8 mouse cellular contexts compared by ENCODE assay signal in the genomic region with DNA sequence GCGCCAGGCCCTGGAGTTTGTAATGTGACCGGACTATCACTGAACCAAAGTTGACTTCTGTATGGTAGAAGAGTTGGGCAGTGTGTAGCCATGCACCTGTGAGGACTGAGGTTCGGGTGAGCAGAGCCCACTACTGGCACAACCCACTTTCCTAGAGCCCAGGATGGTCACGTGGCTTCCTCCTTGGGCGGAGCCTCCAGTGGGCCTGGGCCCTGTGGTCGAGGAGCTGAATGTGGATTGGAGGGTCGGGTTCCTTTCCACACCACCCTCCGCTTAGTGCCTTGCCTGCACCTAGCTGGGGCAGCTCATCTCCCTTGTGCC. TPM values are rescaled to one million over a fixed set of nuclear protein-coding genes. Genes with fewer than 3 reads are reported as not detected.
DNase-seq lines count a peak whose midpoint lies in the region; ATAC-seq and TF ChIP-seq lines count a peak whose summit lies in the region.

No protein-coding gene starts in this region.

- peak; percentile 89 for DNase-seq in CD4-positive helper T cell, adult 2 months (ENCODE audit: low read depth, low spot score)
- DNase-seq in brain, embryonic 18.5 days (ENCODE audit: low read depth, low spot score) = peak; percentile 75
- peak; percentile 91 for DNase-seq in kidney, postnatal 10 days
- peak; percentile 83 for DNase-seq in liver, embryonic 11.5 days (ENCODE audit: low spot score)
- DNase-seq in spleen, postnatal 4 days (ENCODE audit: low spot score in 2 of 2) = peak; percentile 76 to 86

- peak overlapping the region; percentile 11 for H3ac ChIP-seq in myocyte (ENCODE audit: control insufficient read depth, insufficient read length)

- ATAC-seq in erythroid progenitor cell, adult 5-6 weeks (replicated peaks; ENCODE audit: low FRiP score, poor library complexity, severe bottlenecking) = peak; percentile 55
- peak; percentile 72 for ATAC-seq in heart, embryonic 14.5 days (ENCODE audit: insufficient number of reproducible peaks, insufficient read depth, low FRiP score, low read depth)
- peak; percentile 81 for ATAC-seq in liver, embryonic 11.5 days (replicated peaks; ENCODE audit: low FRiP score)

- no peaks in the 10 kb centered on the region for H3K79me2 ChIP-seq in myocyte (ENCODE audit: control insufficient read depth, insufficient read depth)

- H3K27me3 ChIP-seq in heart, embryonic 14.5 days (ENCODE audit: control insufficient read depth, insufficient read depth, low read length) = no peaks in the 10 kb centered on the region
- no peaks in the 10 kb centered on the region for H3K27me3 ChIP-seq in liver, embryonic 11.5 days (replicated peaks; ENCODE audit: control insufficient read depth, insufficient read depth, low read length)
- no peaks in the 10 kb centered on the region for H3K27me3 ChIP-seq in myocyte (ENCODE audit: control insufficient read depth, insufficient read depth, insufficient read length)

- TF ChIP-seq POLR2A in myocyte (IDR thresholded peaks at IDR 0.05; ENCODE audit: insufficient read length, low read depth) = peak; percentile 77

- peaks cover 12 to 20% of the 10 kb centered on the region in 2 experiments for H3K4me1 ChIP-seq in heart, embryonic 14.5 days (ENCODE audit: control insufficient read depth in 2 of 2, insufficient read depth in 2 of 2, low read length in 2 of 2)
- peaks cover 24% of the 10 kb centered on the region for H3K4me1 ChIP-seq in liver, embryonic 11.5 days (replicated peaks; ENCODE audit: control insufficient read depth, insufficient read depth, low read length)

- H3K4me2 ChIP-seq in heart, embryonic 14.5 days (ENCODE audit: low read length) = peak overlapping the region; percentile 98
- peak overlapping the region; percentile 98 for H3K4me2 ChIP-seq in liver, embryonic 11.5 days
- H3K4me2 ChIP-seq in myocyte (ENCODE audit: low read depth) = peak overlapping the region; percentile 98

- H3K36me3 ChIP-seq in heart, embryonic 14.5 days (ENCODE audit: control insufficient read depth, insufficient read depth, low read length) = peaks cover 49% of the 10 kb centered on the region
- H3K36me3 ChIP-seq in liver, embryonic 11.5 days (ENCODE audit: control insufficient read depth, insufficient read depth, low read length) = peaks cover 32% of the 10 kb centered on the region
- peaks cover 9% of the 10 kb centered on the region for H3K36me3 ChIP-seq in myocyte (ENCODE audit: control insufficient read depth, insufficient read depth)

- H3K27ac ChIP-seq in heart, embryonic 14.5 days (replicated peaks in 1 of 2; ENCODE audit: control insufficient read depth in 1 of 2, insufficient read depth in 1 of 2, low read depth in 2 of 2, low read length in 2 of 2) = peak overlapping the region; percentile 96 to 99
- H3K27ac ChIP-seq in liver, embryonic 11.5 days (ENCODE audit: low read depth, low read length) = peak overlapping the region; percentile 97

- H3K9me3 ChIP-seq in heart, embryonic 14.5 days (ENCODE audit: control insufficient read depth, low read length) = no peaks in the 10 kb centered on the region
- H3K9me3 ChIP-seq in liver, embryonic 11.5 days (ENCODE audit: control insufficient read depth, low read length) = no peaks in the 10 kb centered on the region

- WGBS in heart, embryonic 14.5 days = under 1% methylated on average over 8 of the region's 8 CpGs
- 0% methylated on average over 8 of the region's 8 CpGs for WGBS in liver, embryonic 11.5 days

- peak overlapping the region; percentile 91 for H3K9ac ChIP-seq in heart, embryonic 14.5 days (ENCODE audit: low read length)
- peak overlapping the region; percentile 92 for H3K9ac ChIP-seq in liver, embryonic 11.5 days (ENCODE audit: low read depth, low read length)

- H3K4me3 ChIP-seq in heart, embryonic 14.5 days (ENCODE audit: control insufficient read depth in 1 of 2, insufficient read depth in 1 of 2, low read depth in 1 of 2, low read length in 2 of 2) = peak overlapping the region; percentile 58 to 64
- H3K4me3 ChIP-seq in liver, embryonic 11.5 days (ENCODE audit: low read depth, low read length) = peak overlapping the region; percentile 76
- peak overlapping the region; percentile 38 for H3K4me3 ChIP-seq in myocyte

TF ChIP-seq in myocyte, 11 proteins besides CTCF, POLR2A, EP300 and RAD21:
- TF ChIP-seq MYOG (IDR thresholded peaks at IDR 0.05; ENCODE audit: control insufficient read depth in 1 of 3, insufficient read depth in 1 of 3, insufficient read length in 2 of 3, low read depth in 2 of 3) = peak in 1 of 3 experiments; percentile 37
- TF ChIP-seq TCF12 (IDR thresholded peaks at IDR 0.05; ENCODE audit: insufficient read depth, poor library complexity, severe bottlenecking) = no peak
- peak; percentile 93 for TF ChIP-seq POLR2AphosphoS2 (IDR thresholded peaks at IDR 0.05; ENCODE audit: insufficient read length, low read depth)
- TF ChIP-seq SRF (IDR thresholded peaks at IDR 0.05; ENCODE audit: control insufficient read depth, insufficient read length, low read depth) = no peak
- TF ChIP-seq E2F4 (IDR thresholded peaks at IDR 0.05; ENCODE audit: insufficient read depth) = no peak
- TF ChIP-seq TCF3 (IDR thresholded peaks at IDR 0.05; ENCODE audit: insufficient read length, low read depth) = no peak
- no peak for TF ChIP-seq CEBPB (IDR thresholded peaks at IDR 0.05; ENCODE audit: insufficient read depth, poor library complexity, severe bottlenecking)
- TF ChIP-seq USF1 (IDR thresholded peaks at IDR 0.05; ENCODE audit: low read depth) = peak; percentile 94
- TF ChIP-seq MAX (IDR thresholded peaks at IDR 0.05; ENCODE audit: low read depth) = no peak
- TF ChIP-seq REST (IDR thresholded peaks at IDR 0.05; ENCODE audit: insufficient read depth, insufficient read length) = no peak
- peak in 1 of 3 experiments; percentile 38 for TF ChIP-seq MYOD1 (IDR thresholded peaks at IDR 0.05; ENCODE audit: control insufficient read depth in 1 of 3, insufficient read length in 2 of 3, low read depth in 2 of 3)
TF ChIP-seq in myocyte: peak in this region for 4.

RNA-seq across cellular contexts. Expression of a gene that starts 2.1 kb away (rescaled TPM):
- not detected in 2 replicates for total RNA-seq in erythroid progenitor cell, adult 5-6 weeks (2015; ENCODE audit: low replicate concordance)
- 0.08 and 2.1 TPM in 2 replicates for total RNA-seq in erythroid progenitor cell, adult 5-6 weeks (2017; ENCODE audit: low replicate concordance)
- polyA plus RNA-seq in heart, embryonic 14.5 days (2014; fragmentation: Nextera tagmentation; extraction: Ambion mirVana) = 78.6 and 81.6 TPM in 2 replicates
- 1.3 and 1.5 TPM in 2 replicates for polyA plus RNA-seq in liver, embryonic 11.5 days (2014; fragmentation: Nextera tagmentation; extraction: Ambion mirVana)
- polyA plus RNA-seq in myocyte (2012; fragmentation: generic; extraction: Trizol) = 8.0 TPM

Comparison
In these comparisons a context has a peak if more than half of its experiments do, and no peak if none do; other contexts are left out.
1. Peak in every context shown above with its lines: DNase-seq, ATAC-seq, H3K4me3 ChIP-seq and H3K27ac ChIP-seq.